Comparison of ENCODE assay signal across 9 mouse cellular contexts in the genomic region with DNA sequence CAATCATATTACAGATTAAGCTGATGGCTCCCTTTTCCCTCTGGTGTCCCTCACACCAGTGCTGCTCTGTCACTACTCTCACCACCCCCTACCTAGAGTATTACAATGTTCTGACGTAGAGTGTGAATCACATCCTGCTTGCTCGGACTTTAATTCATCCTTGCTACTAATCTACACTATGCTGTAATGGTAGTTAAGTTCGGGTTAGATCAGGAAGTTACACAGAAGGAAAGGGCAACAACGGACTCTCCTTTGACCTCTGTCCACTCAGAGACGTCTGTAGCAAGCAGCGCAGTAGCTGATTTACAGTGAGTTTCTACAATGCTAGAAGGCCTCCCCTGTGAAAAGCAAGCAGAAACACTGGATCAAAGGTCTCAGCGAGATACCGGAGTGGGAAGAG. TPM values are rescaled to one million over a fixed set of nuclear protein-coding genes. Genes with fewer than 3 reads are reported as not detected.
DNase-seq lines count a peak whose midpoint lies in the region; ATAC-seq and TF ChIP-seq lines count a peak whose summit lies in the region.
"Had no signal": no experiment of that assay in that cellular context is flagged by ENCODE, and none has a peak within 500 bp of the region (broad histone marks: within the 10 kb centered on the region; RNA-seq: fewer than 3 reads in every experiment).

No protein-coding gene starts in this region.

- H3K4me3 ChIP-seq in forebrain, embryonic 12.5 days (replicated peaks): peak overlapping the region; percentile 25
- no peak overlapping the region for H3K4me3 ChIP-seq in forebrain, postnatal 0 days (ENCODE audit: low read depth, low read length)
- peak overlapping the region; percentile 45 for H3K4me3 ChIP-seq in midbrain, embryonic 10.5 days
- no peak overlapping the region for H3K4me3 ChIP-seq in midbrain, embryonic 16.5 days (ENCODE audit: low read depth, low read length)
- peak overlapping the region; percentile 20 for H3K4me3 ChIP-seq in intestine, embryonic 15.5 days (replicated peaks)
- peak overlapping the region; percentile 34 for H3K4me3 ChIP-seq in stomach, embryonic 16.5 days (replicated peaks; ENCODE audit: low read length)

- ATAC-seq in forebrain, embryonic 12.5 days (ENCODE audit: low FRiP score): no peak
- ATAC-seq in forebrain, postnatal 0 days: no peak
- ATAC-seq in midbrain, embryonic 16.5 days: no peak
- ATAC-seq in intestine, embryonic 15.5 days: peak; percentile 29
- no peak for ATAC-seq in stomach, embryonic 16.5 days (ENCODE audit: insufficient read depth, low FRiP score)
- ATAC-seq in megakaryocyte progenitor cell, adult 5-6 weeks (replicated peaks; ENCODE audit: poor library complexity): no peak

- DNase-seq in forebrain, postnatal 0 days: no peak
- DNase-seq in midbrain, embryonic 10.5 days (ENCODE audit: low spot score): no peak
- no peak for DNase-seq in adrenal gland, adult 8-10 months
- DNase-seq: cerebellum, adult 8-10 months had no signal

- H3K27me3 ChIP-seq in forebrain, embryonic 12.5 days: peaks cover 41% of the 10 kb centered on the region
- peaks cover 46% of the 10 kb centered on the region for H3K27me3 ChIP-seq in forebrain, postnatal 0 days (ENCODE audit: insufficient read depth, low read length)
- peaks cover 26% of the 10 kb centered on the region; the same call in 1 of the 2 replicates for H3K27me3 ChIP-seq in midbrain, embryonic 10.5 days (ENCODE audit: low read depth, poor library complexity, severe bottlenecking)
- peaks cover 41% of the 10 kb centered on the region for H3K27me3 ChIP-seq in midbrain, embryonic 16.5 days (ENCODE audit: control insufficient read depth, insufficient read depth, low read depth, low read length)
- H3K27me3 ChIP-seq in intestine, embryonic 15.5 days (replicated peaks): 0 out of 2 replicates have a peak, but pooled peaks cover 3% of the 10 kb centered on the region
- no peaks in the 10 kb centered on the region; the same call in 1 of the 2 replicates for H3K27me3 ChIP-seq in stomach, embryonic 16.5 days (ENCODE audit: control insufficient read depth, insufficient read depth, low read length)

- no peaks in the 10 kb centered on the region for H3K9me3 ChIP-seq in forebrain, embryonic 12.5 days
- no peaks in the 10 kb centered on the region for H3K9me3 ChIP-seq in forebrain, postnatal 0 days (ENCODE audit: low read length)
- H3K9me3 ChIP-seq in midbrain, embryonic 10.5 days (replicated peaks): no peaks in the 10 kb centered on the region
- H3K9me3 ChIP-seq in midbrain, embryonic 16.5 days (replicated peaks; ENCODE audit: control insufficient read depth, low read length, poor library complexity, severe bottlenecking): no peaks in the 10 kb centered on the region
- H3K9me3 ChIP-seq in intestine, embryonic 15.5 days: no peaks in the 10 kb centered on the region
- no peaks in the 10 kb centered on the region for H3K9me3 ChIP-seq in stomach, embryonic 16.5 days (replicated peaks; ENCODE audit: control insufficient read depth, low read length)

- H3K27ac ChIP-seq in forebrain, embryonic 12.5 days: no peak overlapping the region
- no peak overlapping the region for H3K27ac ChIP-seq in forebrain, postnatal 0 days (ENCODE audit: low read depth, low read length)
- no peak overlapping the region for H3K27ac ChIP-seq in midbrain, embryonic 10.5 days (replicated peaks)
- no peak overlapping the region for H3K27ac ChIP-seq in midbrain, embryonic 16.5 days (ENCODE audit: low read length)
- H3K27ac ChIP-seq in intestine, embryonic 15.5 days: peak overlapping the region; percentile 44
- H3K27ac ChIP-seq in stomach, embryonic 16.5 days (ENCODE audit: low read length): no peak overlapping the region

- no peak for TF ChIP-seq CTCF in forebrain, postnatal 0 days (IDR thresholded peaks at IDR 0.05; ENCODE audit: low read depth)

- H3K36me3 ChIP-seq in forebrain, embryonic 12.5 days (replicated peaks): no peaks in the 10 kb centered on the region
- no peaks in the 10 kb centered on the region for H3K36me3 ChIP-seq in forebrain, postnatal 0 days (ENCODE audit: insufficient read depth)
- H3K36me3 ChIP-seq in midbrain, embryonic 10.5 days: no peaks in the 10 kb centered on the region
- H3K36me3 ChIP-seq in midbrain, embryonic 16.5 days (ENCODE audit: control insufficient read depth, insufficient read depth, low read length): no peaks in the 10 kb centered on the region
- H3K36me3 ChIP-seq in intestine, embryonic 15.5 days: no peaks in the 10 kb centered on the region
- H3K36me3 ChIP-seq in stomach, embryonic 16.5 days (ENCODE audit: control insufficient read depth, insufficient read depth, low read length): no peaks in the 10 kb centered on the region

- peak overlapping the region; percentile 36 for H3K4me2 ChIP-seq in forebrain, embryonic 12.5 days
- no peak overlapping the region for H3K4me2 ChIP-seq in forebrain, postnatal 0 days (ENCODE audit: low read depth)
- H3K4me2 ChIP-seq in midbrain, embryonic 16.5 days (ENCODE audit: low read length): no peak overlapping the region
- peak overlapping the region; percentile 42 for H3K4me2 ChIP-seq in intestine, embryonic 15.5 days (replicated peaks)
- H3K4me2 ChIP-seq in stomach, embryonic 16.5 days (ENCODE audit: low read depth, low read length): peak overlapping the region; percentile 38

- peaks cover 15% of the 10 kb centered on the region; the same call in 1 of the 2 replicates for H3K4me1 ChIP-seq in forebrain, embryonic 12.5 days
- peaks cover 3% of the 10 kb centered on the region; the same call in 1 of the 2 replicates for H3K4me1 ChIP-seq in forebrain, postnatal 0 days (ENCODE audit: insufficient read depth)
- peaks cover 40% of the 10 kb centered on the region for H3K4me1 ChIP-seq in midbrain, embryonic 10.5 days
- peaks cover 8% of the 10 kb centered on the region for H3K4me1 ChIP-seq in midbrain, embryonic 16.5 days (ENCODE audit: control insufficient read depth, insufficient read depth, low read length)
- peaks cover 3% of the 10 kb centered on the region; the same call in 1 of the 2 replicates for H3K4me1 ChIP-seq in intestine, embryonic 15.5 days (replicated peaks)
- no peaks in the 10 kb centered on the region for H3K4me1 ChIP-seq in stomach, embryonic 16.5 days (ENCODE audit: control insufficient read depth, insufficient read depth, low read length)

- H3K9ac ChIP-seq in forebrain, embryonic 12.5 days: no peak overlapping the region
- no peak overlapping the region for H3K9ac ChIP-seq in forebrain, postnatal 0 days
- no peak overlapping the region for H3K9ac ChIP-seq in midbrain, embryonic 16.5 days (ENCODE audit: low read depth, low read length)
- no peak overlapping the region for H3K9ac ChIP-seq in intestine, embryonic 15.5 days
- H3K9ac ChIP-seq in stomach, embryonic 16.5 days (ENCODE audit: low read length): no peak overlapping the region

- 4% methylated on average over 8 of the region's 8 CpGs for WGBS in forebrain, embryonic 12.5 days
- 21% methylated on average over 8 of the region's 8 CpGs for WGBS in forebrain, postnatal 0 days
- WGBS in midbrain, embryonic 10.5 days: 3% methylated on average over 8 of the region's 8 CpGs
- WGBS in midbrain, embryonic 16.5 days: 13% methylated on average over 8 of the region's 8 CpGs
- 20% methylated on average over 8 of the region's 8 CpGs for WGBS in intestine, embryonic 15.5 days
- WGBS in stomach, embryonic 16.5 days: 34% methylated on average over 8 of the region's 8 CpGs

RNA-seq across cellular contexts. Expression of a gene that starts 31.0 kb away (rescaled TPM):
- 24.5 and 26.7 TPM in 2 replicates for polyA plus RNA-seq in forebrain, embryonic 12.5 days (2016; fragmentation: Nextera tagmentation; extraction: Ambion mirVana)
- 20.7 and 21.6 TPM in 2 replicates for total RNA-seq in forebrain, postnatal 0 days (2014; rRNA removed)
- 15.3 and 17.2 TPM in 2 replicates for polyA plus RNA-seq in forebrain, postnatal 0 days (2015; fragmentation: Nextera tagmentation; extraction: Ambion mirVana)
- polyA plus RNA-seq in midbrain, embryonic 10.5 days (2016; fragmentation: Nextera tagmentation; extraction: Ambion mirVana): 23.8 and 24.8 TPM in 2 replicates
- 12.0 and 13.7 TPM in 2 replicates for polyA plus RNA-seq in midbrain, embryonic 16.5 days (2015; fragmentation: Nextera tagmentation; extraction: Ambion mirVana)
- 6.2 and 7.5 TPM in 2 replicates for polyA plus RNA-seq in intestine, embryonic 15.5 days (2015; fragmentation: Nextera tagmentation; extraction: Ambion mirVana)
- 5.3 and 6.2 TPM in 2 replicates for polyA plus RNA-seq in stomach, embryonic 16.5 days (2015; fragmentation: Nextera tagmentation; extraction: Ambion mirVana)
- total RNA-seq in megakaryocyte progenitor cell, adult 5-6 weeks (2015): 13.3 and 16.1 TPM in 2 replicates
- total RNA-seq in megakaryocyte progenitor cell, adult 5-6 weeks (2017): 9.2 and 15.1 TPM in 2 replicates
- total RNA-seq in adrenal gland, adult 8-10 months (2022): 1 to 10 TPM; 1.5 to 6.2 (median 3.6) TPM

Comparison
In these comparisons a context has a peak if more than half of its experiments do, and no peak if none do; other contexts are left out.
1. H3K4me2 ChIP-seq: peak in forebrain, embryonic 12.5 days (single experiment), intestine, embryonic 15.5 days (single experiment) and stomach, embryonic 16.5 days (single experiment); none in forebrain, postnatal 0 days (single experiment) and midbrain, embryonic 16.5 days (single experiment).
2. H3K4me3 ChIP-seq: peak in forebrain, embryonic 12.5 days (single experiment), midbrain, embryonic 10.5 days (single experiment), intestine, embryonic 15.5 days (single experiment) and stomach, embryonic 16.5 days (single experiment); none in forebrain, postnatal 0 days (single experiment) and midbrain, embryonic 16.5 days (single experiment).